Mouse (Mus musculus) lung, adult 18-20 months (tissue): ENCODE results near the gene Speer4d.
A peak's percentile ranks its signal among the peaks of the same experiment; 100 is the strongest.
"Not testable (repeated sequence)": the region's sequence is repeated elsewhere in the genome, so short reads cannot be mapped to it uniquely, and the experiment has no call there.

Experiments used
- DNase-seq, 2 experiments: peaks; one replicate each; pipeline ENCODE4 v3.0.0; 2022; ENCODE audit warnings: mixed read lengths in 2 of 2

The Speer4d gene

DNA sequence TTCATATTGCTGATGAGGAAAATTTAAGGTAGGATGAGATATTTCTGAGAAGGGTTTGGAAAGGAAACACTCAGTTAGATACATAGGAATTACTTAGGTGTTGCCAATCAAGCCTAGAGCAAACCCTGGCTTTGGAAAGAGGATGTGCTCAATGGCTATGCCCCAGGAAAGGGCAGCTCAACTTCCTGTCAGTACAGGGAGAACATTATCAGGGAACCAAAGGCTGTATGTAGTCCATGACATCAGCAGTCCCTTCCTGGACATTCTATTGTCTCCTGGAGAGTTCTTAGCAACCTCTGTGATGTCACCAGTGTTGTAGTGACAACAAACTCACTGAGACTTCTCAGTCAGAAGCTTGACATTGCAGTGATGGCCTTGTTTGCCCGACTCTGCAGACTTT lies at the start of gene Speer4d:
Gene Speer4d, plus strand, starts transcription at position 301 of the 400 bp plus-strand sequence.
- DNase-seq, result not testable (repeated sequence)

DNA sequence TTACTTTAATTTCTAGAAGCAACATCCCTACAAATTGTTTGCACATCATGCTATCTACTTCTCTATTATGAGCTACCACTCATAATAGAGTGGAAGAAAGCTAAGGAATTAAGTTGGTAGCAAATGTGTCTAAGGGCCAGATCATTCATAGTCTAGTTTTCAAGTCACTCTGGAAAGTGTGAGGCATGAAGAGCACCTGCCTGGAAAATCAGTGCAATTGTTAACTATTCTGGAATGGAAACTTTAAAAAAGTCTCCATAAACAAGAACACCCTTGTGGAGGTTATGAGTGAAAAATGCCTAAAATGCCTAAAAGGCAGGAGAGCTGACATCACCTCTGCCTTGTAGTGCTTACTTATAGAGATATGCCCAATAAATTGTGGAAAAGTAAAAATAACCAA lies 45.1 kb upstream of the Speer4d start:
- DNase-seq, result not testable (repeated sequence)

DNA sequence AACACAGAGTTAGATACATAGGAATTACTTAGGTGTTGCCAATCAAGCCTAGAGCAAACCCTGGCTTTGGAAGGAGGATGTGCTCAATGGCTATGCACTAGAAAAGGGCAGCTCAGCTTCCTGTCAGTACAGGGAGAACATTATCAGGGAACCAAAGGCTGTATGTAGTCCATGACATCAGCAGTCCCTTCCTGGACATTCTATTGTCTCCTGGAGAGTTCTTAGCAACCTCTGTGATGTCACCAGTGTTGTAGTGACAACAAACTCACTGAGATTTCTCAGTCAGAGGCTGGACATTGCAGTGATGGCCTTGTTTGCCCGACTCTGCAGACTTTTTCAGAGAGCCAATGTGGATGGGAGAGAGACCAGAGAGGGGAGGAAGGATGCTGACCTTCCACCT lies 41.8 kb upstream of the Speer4d start, which contains the start of gene Gm21083:
Gene Gm21083, plus strand, starts transcription at position 301 of the 400 bp plus-strand sequence.
- not testable (repeated sequence) for DNase-seq

DNA sequence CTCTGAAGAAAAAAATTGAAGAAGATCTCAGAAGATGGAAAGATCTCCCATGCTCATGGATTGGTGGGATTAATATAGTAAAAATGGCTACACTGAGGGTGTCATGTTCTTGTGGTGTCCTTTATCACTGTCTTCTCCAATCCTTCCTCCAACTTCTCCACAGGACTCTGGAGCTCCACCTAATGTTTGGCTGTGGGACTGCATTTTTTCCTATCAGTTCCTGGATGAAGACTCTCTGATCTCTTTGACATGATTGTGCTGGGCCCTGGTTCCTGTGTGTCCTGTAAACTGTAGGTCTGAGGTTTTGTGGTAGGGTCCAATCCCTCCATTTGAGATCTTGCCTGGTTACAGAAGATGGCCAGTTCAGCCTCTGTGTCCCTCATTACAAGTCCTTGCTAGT lies 32.5 kb upstream of the Speer4d start:
- peak in 1 of 2 experiments; percentile 2 for DNase-seq

DNA sequence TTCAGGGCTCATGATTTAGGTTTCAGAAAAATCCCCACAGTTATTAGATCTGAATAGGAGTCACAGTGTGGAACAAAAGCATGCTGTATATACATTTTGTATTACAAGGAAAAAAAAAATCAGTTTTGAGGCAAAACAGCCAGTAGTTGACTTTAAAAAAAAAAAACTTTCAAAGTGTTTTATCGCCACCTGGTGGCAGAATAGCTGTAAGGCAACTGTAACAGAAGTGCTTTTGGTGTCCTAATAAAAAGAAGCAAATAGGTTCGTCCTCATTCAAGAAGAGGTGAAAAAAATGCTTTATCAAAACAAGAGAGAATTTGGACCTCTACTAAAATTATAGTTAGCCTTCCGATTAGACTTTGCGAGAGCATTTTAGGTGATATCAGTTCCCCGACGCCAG lies 30.6 kb upstream of the Speer4d start:
- DNase-seq, result not testable (repeated sequence)

DNA sequence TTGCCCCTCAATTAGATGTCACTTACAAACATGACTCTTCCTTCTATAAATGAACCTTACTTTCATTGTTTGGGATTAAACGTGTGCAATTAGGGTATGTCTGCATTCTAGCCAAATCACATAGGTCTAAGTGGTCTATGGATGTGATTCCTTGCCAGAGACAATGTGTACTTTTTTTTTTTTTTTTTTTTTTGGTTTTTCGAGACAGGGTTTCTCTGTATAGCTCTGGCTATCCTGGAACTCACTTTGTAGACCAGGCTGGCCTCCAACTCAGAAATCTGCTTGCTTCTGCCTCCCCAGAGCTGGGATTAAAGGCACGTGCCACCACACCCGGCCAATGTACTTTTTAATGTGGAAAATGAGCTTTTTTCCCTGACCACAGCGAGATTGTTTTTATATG lies 28.2 kb upstream of the Speer4d start:
- not testable (repeated sequence) for DNase-seq

DNA sequence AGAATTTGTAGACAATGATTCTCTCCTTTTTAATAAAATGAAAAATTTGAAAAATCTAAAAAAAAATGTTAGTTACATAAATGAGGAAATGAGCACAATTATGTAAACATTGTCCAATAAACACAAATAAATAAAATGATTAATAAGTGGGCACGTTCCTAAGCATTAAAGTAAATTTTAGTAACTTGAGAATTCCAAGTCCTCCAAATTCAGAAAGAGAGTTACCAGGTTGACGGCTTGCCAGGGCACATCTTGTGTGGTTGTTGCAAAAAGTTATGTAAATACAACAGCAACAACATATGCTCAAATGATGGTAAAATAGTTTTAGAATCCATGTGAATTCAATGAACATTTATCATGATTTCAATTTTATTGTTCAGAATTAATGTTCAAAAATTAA lies 27.3 kb upstream of the Speer4d start:
- not testable (repeated sequence) for DNase-seq

DNA sequence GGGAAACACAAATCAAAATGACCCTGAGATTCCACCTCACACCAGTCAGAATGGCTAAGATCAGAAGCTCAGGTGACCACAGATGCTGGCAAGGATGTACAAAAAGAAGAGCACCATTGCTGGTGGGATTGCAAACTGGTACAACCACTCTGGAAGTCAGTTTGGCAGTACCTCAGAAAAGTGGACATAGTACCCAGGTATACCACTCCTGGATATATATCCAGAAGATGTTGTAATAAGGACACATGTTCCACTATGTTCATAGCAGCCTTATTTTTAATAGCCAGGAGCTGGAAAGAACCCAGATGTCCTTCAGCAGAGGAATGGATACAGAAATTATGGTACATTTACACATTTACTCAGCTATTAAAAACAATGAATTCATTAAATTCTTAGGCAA lies 20.0 kb upstream of the Speer4d start:
- DNase-seq, result not testable (repeated sequence)

DNA sequence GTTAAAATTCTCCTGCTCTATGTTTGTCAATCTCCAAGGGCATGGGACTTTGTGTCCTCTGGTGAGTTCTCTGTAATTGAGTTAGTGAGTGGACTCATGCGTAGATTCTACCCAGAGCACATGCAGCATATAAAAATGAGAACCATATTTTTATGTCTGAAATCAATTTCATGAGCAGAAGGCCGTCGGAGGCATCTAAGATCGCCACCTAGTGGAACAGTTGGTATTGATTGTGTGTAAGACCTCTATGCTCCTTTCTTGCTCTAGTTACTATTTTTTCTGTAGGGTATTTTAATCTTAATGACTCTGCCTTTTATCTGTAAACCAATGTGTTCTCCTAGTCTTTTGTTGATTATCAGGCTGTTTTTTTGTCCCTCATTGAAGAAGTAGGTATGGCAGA lies 18.5 kb upstream of the Speer4d start:
- DNase-seq, result not testable (repeated sequence)

DNA sequence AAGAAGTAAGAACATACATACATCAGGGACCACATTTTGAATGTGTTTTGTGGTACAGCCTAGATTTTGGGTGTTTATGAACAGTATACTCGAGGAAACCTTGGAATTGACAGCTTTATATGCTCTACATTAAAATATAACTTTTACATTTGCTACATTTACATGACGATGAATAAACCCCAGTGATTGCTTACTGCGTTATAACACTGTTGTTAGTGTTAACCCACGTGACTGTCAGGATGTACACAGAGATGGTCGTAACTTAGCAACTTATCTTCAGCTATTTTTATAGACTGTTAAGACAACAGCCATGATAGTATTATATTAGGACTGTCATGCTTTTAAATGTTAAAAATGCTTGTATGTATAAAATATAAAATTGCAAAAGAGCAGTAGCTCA lies 17.4 kb upstream of the Speer4d start:
- DNase-seq, result not testable (repeated sequence)

- DNase-seq, result not testable (repeated sequence)
These were observed 16.9 kb upstream of the Speer4d start for GRCm38 (mm10) chr5:15601960-15602359.

DNA sequence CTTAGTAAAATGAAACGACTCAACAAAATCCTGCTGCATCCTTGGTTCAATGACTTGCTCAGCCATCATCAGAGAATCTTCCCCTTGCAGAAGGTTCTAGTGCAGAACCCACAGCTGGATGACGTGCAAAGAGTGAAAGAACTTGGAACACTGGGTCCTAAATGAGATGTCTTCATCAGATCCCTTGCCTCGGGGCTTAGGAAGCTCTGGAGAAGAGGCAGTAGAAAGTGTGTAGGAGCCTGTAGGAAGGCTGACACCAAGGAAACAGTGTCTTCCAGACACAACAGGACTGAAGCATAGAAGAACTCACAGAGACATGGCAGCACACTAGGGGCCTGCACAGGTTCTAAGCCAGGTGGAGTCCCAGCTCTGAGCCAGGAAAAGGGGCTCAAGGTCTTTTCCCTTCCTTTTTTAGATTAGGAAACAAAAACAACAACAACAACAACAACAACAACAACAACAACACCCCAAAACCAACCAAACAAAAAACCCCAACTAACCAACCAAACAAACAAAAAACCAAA lies 16.4 kb upstream of the Speer4d start:
- DNase-seq, result not testable (repeated sequence)

DNA sequence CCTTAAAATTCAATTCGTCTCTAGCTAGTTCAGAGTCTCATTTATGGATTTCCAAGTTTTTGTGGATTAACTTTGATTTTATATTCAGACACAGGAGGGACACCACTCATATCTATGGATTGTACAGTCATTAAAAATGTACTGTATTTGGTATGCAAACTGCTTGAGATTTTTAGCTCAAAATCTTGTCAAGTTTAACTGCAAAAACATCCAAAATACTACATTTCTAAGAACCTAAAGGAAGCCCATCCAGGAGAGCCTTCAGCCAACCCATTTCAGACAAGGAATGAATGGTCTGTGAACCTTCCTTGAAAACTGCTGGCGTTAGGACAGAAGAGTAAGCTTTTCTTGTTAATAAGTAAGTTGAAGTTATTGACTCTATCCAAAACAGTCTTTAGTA lies 15.9 kb upstream of the Speer4d start:
- not testable (repeated sequence) for DNase-seq

DNA sequence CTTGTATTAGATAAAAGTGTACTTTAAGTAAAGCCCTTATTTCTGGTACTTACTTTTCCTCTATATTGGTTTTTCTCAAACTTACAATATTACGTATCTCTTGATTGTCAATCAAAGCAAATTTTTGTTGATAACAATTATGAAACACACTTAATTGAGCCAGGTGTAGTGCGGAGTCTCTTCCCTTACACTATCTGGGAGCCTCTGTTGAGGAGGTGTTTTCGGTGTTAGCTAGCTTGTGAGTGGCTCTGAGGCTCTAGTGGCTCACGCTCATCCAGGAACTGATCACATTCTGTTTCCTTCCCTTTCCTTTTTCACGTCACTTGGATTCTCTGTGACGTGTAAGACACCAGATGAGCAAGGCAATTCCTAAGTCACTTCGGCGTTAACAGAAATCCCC lies 15.3 kb upstream of the Speer4d start:
- not testable (repeated sequence) for DNase-seq

GRCm38 (mm10) chr5:15606677-15607076 lies 12.2 kb upstream of the Speer4d start:
- DNase-seq, result peak in 1 of 2 experiments; percentile 8

DNA sequence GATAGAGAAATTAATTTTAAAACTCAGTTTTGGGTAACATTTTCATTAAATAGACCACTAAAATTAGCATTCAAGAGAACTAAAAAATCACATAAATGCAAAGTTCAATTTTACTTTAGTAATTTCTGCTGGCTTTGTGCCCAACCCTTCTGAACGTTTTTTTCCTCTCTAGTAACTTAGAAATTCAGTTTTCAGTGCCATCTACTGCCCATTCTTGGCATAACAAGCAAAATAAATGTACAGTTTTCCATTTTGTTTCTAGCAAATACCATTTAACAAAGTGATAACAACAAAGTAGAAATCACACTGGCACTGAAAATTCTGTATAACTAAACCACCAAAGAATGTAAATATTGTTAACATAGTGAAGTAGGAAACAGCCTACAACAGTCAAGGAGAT lies 8.2 kb upstream of the Speer4d start:
- DNase-seq, result not testable (repeated sequence)

- not testable (repeated sequence) for DNase-seq
These were observed 2.7 kb upstream of the Speer4d start for GRCm38 (mm10) chr5:15616195-15616594.

DNA sequence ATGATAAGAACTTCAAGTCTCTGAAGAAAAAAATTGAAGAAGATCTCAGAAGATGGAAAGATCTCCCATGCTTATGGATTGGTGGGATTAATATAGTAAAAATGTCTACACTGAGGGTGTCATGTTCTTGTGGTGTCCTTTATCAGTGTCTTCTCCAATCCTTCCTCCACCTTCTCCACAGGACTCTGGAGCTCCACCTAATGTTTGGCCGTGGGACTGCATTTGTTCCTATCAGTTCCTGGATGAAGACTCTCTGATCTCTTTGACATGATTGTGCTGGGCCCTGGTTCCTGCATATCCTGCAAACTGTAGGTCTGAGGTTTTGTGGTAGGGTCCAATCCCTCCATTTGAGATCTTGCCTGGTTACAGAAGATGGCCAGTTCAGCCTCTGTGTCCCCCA lies 9.3 kb downstream of the Speer4d start:
- not testable (repeated sequence) for DNase-seq

DNA sequence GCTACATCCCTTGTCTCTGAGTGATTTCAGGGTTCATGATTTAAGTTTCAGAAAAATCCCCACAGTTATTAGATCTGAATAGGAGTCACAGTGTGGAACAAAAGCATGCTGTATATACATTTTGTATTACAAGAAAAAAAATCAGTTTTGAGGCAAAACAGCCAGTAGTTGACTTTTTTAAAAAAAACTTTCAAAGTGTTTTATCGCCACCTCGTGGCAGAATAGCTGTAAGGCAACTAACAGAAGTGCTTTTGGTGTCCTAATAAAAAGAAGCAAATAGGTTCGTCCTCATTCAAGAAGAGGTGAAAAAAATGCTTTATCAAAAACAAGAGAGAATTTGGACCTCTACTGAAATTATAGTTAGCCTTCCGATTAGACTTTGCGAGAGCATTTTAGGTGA lies 11.2 kb downstream of the Speer4d start:
- not testable (repeated sequence) for DNase-seq

GRCm38 (mm10) chr5:15637637-15638036 lies 18.8 kb downstream of the Speer4d start:
- DNase-seq, result not testable (repeated sequence)

DNA sequence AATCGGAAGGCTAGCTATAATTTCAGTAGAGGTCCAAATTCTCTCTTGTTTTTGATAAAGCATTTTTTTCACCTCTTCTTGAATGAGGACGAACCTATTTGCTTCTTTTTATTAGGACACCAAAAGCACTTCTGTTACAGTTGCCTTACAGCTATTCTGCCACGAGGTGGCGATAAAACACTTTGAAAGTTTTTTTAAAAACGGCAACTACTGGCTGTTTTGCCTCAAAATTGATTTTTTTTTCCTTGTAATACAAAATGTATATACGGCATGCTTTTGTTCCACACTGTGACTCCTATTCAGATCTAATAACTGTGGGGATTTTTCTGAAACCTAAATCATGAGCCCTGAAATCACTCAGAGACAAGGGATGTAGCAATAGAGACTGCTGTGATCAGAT lies 26.8 kb downstream of the Speer4d start:
- DNase-seq, result not testable (repeated sequence)

- not testable (repeated sequence) for DNase-seq
These were observed 33.5 kb downstream of the Speer4d start for GRCm38 (mm10) chr5:15652334-15652733.

- DNase-seq, result not testable (repeated sequence)
These were observed 38.1 kb downstream of the Speer4d start, which contains the start of gene 4930572O03Rik for GRCm38 (mm10) chr5:15656959-15657358. 4930572O03Rik (minus strand) TSS chr5:15657059.

- not testable (repeated sequence) for DNase-seq
These were observed 45.0 kb downstream of the Speer4d start for GRCm38 (mm10) chr5:15663847-15664246.

GRCm38 (mm10) chr5:15670789-15671188 lies 51.9 kb downstream of the Speer4d start:
- not testable (repeated sequence) for DNase-seq
